Mouse (Mus musculus): ENCODE measurements at regions not wholly inside any gene's neighbourhood (a gene's known extent, or its start where the extent isn't known, plus 50 kb on each side); places are given as distances from the start of the nearest gene placed in this dataset.

DNA sequence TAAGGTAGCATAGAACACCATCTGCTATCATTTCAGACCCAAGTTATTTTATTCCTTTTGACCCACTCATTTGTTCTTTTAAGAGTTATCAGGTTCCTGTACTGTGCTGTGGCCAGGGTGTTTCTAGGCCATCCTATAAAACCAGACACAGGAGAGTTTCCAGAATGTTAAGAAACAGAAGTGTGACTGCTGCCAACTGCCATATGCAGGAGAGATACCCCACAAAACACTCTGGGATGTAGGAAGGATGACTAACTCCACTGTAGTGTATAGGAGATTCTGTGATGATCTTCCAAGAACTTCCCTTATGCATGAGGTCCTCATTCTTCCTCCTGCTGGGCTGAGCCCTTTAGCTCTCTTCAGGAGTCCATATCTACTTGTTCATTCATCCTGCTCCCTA is 76.7 kb upstream of the Ptprd start:
- TF ChIP-seq CTCF (IDR thresholded peaks at IDR 0.05; ENCODE audit: borderline replicate concordance, extremely low read depth, insufficient read depth, insufficient read length) (no peak), POLR2A (IDR thresholded peaks at IDR 0.05; ENCODE audit: borderline replicate concordance, extremely low read depth, insufficient read depth, insufficient read length, poor library complexity, severe bottlenecking) (no peak)
